Mouse (Mus musculus) kidney, postnatal 14 days (tissue): ENCODE results near the gene Rpl34.

Experiments used
- DNase-seq: peaks from one replicate; pipeline ENCODE4 v3.0.0; 2022; ENCODE audit warnings: mixed read lengths

The Rpl34 gene

DNA sequence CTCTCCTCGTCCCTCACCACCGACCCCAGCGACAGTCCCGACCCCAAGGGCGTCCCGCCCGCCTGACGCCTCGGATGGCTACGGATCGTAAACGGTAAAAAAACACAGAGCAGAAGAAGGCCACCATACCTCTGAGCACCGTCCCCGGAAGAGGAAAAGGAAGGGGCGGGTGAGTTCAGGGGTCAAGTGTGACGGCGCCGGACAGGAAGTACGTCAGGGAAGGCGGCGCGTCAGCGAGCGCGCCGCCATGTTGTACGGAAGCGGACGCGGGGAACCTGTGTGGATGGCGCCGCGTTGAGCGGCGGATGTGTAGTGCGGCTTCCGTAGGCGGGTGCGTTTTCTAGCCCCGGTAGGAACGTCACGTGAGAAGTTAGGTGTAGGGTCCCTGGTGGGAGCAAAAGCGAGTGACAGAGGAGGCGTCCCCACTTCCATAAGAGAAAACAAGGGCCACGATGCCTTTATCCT, at the start of gene Rpl34:
Gene Rpl34, minus strand, starts transcription at position 210 of the 465 bp plus-strand sequence.
- DNase-seq = peak; percentile 96

DNA sequence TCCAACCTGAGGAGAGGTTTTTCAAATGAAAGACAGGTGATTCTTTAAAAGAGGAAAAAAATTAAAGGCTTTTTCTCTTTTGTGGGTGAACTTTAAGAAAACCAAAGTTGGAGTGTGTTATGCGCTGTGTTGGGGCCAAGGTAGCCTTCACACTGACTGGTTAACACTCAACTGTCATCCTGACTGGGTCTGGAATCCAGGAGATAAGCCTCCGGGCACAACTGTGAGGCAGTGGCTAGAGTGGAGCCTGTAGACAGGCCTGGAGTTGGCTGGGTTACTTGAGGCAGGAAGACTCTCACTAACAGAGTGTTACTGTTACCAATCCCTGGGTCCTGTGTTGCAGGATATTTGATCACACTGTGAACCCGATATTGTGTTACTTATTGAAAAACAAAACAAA, 38.0 kb upstream of the Rpl34 start:
- DNase-seq = no peak

DNA sequence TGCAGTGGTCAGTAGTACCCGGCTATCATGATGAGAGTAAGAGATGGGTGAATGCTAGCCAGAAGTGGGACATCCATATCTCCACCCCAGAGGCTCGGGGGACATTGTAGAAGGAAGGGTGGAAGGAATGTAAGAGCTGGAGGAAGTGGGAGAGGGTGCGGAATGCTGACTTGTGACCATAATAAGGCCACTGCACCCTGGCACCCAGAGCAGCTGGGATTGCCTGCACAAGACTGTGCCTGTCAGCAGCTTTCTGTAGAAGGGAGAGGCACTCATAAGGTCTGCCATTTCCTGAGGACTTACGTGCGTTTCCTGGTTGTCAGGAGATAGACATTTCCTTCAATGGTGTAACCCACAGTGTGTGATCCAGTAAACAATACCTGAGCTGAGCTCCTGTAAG, 33.9 kb upstream of the Rpl34 start:
- DNase-seq = no peak

- peak; percentile 64 for DNase-seq
Observed at GRCm38 (mm10) chr3:130760711-130761435, 30.7 kb upstream of the Rpl34 start.

DNA sequence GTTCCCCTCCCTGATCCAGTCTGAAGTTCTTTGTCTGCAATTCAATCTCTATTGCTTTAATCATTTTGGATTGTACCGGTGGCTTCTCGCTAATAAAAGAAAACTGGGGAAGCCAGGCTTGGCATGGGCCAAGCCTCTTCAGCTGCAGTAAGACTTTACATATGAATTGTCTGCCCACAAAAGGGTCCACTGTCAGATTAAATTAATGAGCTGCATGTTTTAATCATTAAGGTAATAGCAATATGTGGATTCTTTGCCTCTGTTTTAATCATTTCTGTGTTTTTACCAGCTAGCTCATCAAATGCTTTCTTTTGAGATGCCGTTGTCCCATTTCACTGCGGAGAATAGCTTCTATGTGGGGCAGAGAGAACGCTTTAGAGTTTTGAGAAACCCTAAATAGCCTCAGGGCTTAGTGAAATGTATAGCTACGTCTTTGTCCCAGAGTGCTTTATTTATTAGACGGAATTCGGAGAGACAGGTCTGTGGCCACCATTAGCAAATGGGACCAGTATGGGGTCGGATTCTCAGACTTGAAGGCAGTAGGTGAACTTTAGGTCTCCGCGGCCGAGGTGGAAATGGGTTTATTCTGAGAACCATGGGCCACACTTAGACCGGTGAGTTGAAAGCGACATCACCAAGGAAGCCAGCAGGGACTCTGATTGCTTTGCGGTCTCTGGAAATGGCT, 28.1 kb upstream of the Rpl34 start:
- no peak for DNase-seq

GRCm38 (mm10) chr3:130757117-130757852, 27.1 kb upstream of the Rpl34 start:
- no peak for DNase-seq

DNA sequence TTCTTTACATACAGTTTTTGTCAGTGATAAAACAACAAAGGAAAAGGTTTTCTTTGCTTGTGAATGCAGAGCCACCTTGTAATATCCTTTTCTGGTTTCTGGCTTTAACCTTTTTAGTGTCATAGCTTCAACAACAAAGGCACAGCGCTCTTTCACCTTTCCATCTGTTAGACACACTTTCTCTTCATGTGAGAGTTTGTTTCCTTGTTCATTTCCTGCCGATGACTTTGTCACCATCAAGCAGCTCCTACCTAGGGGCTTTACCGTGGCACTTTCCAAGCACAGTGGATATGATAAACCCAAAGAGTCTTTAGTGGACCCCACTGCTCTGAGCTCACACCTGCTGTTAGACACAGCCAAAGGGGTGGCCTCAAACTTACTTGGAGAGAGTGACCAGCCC, 19.0 kb upstream of the Rpl34 start:
- no peak for DNase-seq

GRCm38 (mm10) chr3:130746673-130747619, 16.7 kb upstream of the Rpl34 start:
- no peak for DNase-seq

DNA sequence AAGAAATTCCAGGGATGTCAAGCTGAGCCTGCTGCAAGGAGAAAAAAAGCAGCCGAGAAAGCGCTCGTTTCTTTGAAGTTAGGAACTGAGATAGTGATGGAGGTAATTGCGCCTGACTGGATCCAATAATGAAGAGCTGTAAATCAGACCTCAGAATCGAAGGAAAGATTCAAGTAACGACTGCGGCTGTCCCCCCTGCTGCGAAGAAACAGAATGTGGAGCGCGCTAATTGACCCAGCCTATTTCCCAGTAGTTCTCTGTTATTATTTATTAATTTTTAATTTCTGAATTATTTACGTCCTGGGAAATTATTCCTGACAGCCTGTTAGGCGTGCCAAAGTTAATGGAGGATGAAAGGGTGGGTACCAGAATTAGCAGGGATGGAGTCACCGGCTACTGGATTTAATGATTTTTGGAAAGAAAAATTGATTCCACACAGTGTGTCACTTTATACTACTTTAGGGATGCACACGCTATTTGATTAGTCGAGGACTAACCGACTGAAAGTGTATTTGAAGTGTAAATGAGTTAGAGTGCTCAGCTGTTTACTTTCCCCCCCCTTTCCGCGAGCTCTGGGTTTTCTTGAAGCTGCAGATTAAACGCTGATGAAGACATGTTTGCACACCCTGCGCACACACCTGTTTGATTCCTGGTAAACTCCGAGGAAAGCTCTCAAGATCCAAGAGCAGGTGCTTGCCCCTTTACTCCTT, 7.6 kb upstream of the Rpl34 start:
- DNase-seq = no peak

GRCm38 (mm10) chr3:130736758-130737157, 6.6 kb upstream of the Rpl34 start:
- DNase-seq = no peak

GRCm38 (mm10) chr3:130729472-130730188, 568 bp downstream of the Rpl34 start:
- peak; percentile 42 for DNase-seq

DNA sequence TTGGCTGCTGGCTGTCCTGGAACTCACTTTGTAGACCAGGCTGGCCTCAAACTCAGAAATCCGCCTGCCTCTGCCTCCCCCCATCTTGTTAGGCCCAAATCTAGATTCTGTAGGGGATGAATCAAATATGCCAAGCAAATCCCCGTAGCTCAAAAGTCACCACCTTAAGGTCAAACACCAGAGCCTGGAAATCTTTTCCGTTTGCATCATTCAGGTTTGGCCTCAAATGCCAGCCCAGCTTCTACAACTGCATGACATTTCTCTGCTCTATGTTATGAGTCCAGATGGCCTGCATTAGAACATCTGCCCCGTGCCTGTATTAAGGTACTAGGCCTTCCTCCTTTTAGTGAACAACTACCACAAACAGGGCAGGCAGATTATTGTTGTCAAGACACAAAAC, 2.5 kb downstream of the Rpl34 start:
- no peak for DNase-seq

- DNase-seq = peak; percentile 34
Observed at GRCm38 (mm10) chr3:130727036-130727435, 3.2 kb downstream of the Rpl34 start.

- no peak for DNase-seq
Observed at GRCm38 (mm10) chr3:130725718-130726117, 4.5 kb downstream of the Rpl34 start.

GRCm38 (mm10) chr3:130722733-130723478, 7.3 kb downstream of the Rpl34 start:
- no peak for DNase-seq

GRCm38 (mm10) chr3:130720225-130720624, 10.0 kb downstream of the Rpl34 start:
- DNase-seq = no peak

DNA sequence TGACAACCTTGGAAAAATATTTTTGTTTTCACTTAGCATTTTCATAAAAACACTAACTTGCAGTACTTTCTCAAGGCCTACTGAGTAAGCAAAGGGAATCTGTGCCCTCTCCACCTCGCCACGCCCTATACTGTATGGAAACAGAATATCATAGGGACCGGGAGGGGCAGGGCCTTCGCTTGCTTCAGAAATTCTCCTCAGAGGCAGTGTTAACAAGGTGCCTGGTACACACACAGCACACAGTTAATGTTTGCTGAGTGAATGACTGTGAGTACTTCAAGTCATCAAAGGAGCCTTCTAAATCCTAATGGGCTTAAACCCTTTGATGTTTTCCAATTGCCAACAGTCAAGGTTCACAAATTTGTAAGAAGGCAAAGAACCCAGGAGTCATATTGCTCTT, 11.3 kb downstream of the Rpl34 start:
- DNase-seq = no peak

GRCm38 (mm10) chr3:130716555-130716954, 13.6 kb downstream of the Rpl34 start:
- DNase-seq = no peak

- DNase-seq = peak; percentile 81
Observed at GRCm38 (mm10) chr3:130714775-130715568, 15.2 kb downstream of the Rpl34 start.
